In the genomic region with DNA sequence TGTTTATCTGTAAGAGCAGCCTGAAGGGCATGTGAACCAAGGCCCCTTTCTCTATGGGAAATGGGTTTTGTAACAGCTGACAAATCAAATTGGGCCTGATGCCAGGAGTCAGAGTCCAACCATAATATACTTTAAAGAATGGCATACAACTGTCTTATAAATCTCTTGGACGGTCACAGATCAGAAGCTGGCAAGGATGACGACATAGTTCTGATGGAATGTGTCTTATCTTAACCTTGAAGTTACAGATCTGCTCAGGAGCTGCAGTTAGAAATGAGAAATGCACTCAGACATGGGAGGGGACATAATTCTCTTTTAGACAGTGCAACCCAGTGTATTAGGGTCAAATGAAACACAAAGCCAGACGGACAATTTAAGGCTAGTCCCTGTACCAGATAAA, we compare ENCODE assay signal across 10 mouse cellular contexts. TPM values are rescaled to one million over a fixed set of nuclear protein-coding genes. Genes with fewer than 3 reads are reported as not detected.
DNase-seq lines count a peak whose midpoint lies in the region; ATAC-seq and TF ChIP-seq lines count a peak whose summit lies in the region.
"Had no signal": no experiment of that assay in that cellular context is flagged by ENCODE, and none has a peak within 500 bp of the region (broad histone marks: within the 10 kb centered on the region; RNA-seq: fewer than 3 reads in every experiment).

No protein-coding gene starts in this region.

- H3K27me3 ChIP-seq in lung, embryonic 14.5 days (ENCODE audit: insufficient read depth, low read length), result no peaks in the 10 kb centered on the region
- H3K27me3 ChIP-seq in heart, embryonic 14.5 days (ENCODE audit: control insufficient read depth, insufficient read depth, low read length), result no peaks in the 10 kb centered on the region
- H3K27me3 ChIP-seq in forebrain, embryonic 16.5 days (replicated peaks; ENCODE audit: control insufficient read depth, insufficient read depth, low read length), result no peaks in the 10 kb centered on the region

- TF ChIP-seq POLR2A in lung, adult 2 months (IDR thresholded peaks at IDR 0.05; ENCODE audit: borderline replicate concordance, extremely low read depth, low read depth, low read length), result no peak

- H3K4me1 ChIP-seq in lung, embryonic 14.5 days (ENCODE audit: insufficient read depth), result peaks cover 7% of the 10 kb centered on the region; the same call in 1 of the 2 replicates
- peaks cover 10% of the 10 kb centered on the region for H3K4me1 ChIP-seq in lung, adult 2 months (ENCODE audit: control insufficient read depth, insufficient read depth, low read length)
- H3K4me1 ChIP-seq in heart, embryonic 14.5 days (ENCODE audit: control insufficient read depth in 2 of 2, insufficient read depth in 2 of 2, low read length in 2 of 2), result peaks cover 5 to 27% of the 10 kb centered on the region in 2 experiments
- peaks cover 7% of the 10 kb centered on the region for H3K4me1 ChIP-seq in forebrain, embryonic 16.5 days (replicated peaks; ENCODE audit: control insufficient read depth, insufficient read depth, low read length)

- 0 out of 2 replicates have a peak, but pooled peaks cover 7% of the 10 kb centered on the region for H3K36me3 ChIP-seq in lung, embryonic 14.5 days (ENCODE audit: insufficient read depth)
- H3K36me3 ChIP-seq in heart, embryonic 14.5 days (ENCODE audit: control insufficient read depth, insufficient read depth, low read length), result 0 out of 2 replicates have a peak, but pooled peaks cover 2% of the 10 kb centered on the region
- H3K36me3 ChIP-seq in forebrain, embryonic 16.5 days (ENCODE audit: control insufficient read depth, insufficient read depth), result no peaks in the 10 kb centered on the region

- peak overlapping the region; percentile 56; the same call in 1 of the 2 replicates for H3K27ac ChIP-seq in lung, embryonic 14.5 days (ENCODE audit: low read depth)
- H3K27ac ChIP-seq in heart, embryonic 14.5 days (replicated peaks in 1 of 2; ENCODE audit: control insufficient read depth in 1 of 2, insufficient read depth in 1 of 2, low read depth in 2 of 2, low read length in 2 of 2), result peak overlapping the region; percentile 70 to 88
- H3K27ac ChIP-seq in forebrain, embryonic 16.5 days (ENCODE audit: low read length), result no peak overlapping the region

- no peak for TF ChIP-seq CTCF in lung, embryonic 14.5 days (IDR thresholded peaks at IDR 0.05; ENCODE audit: low read depth)
- no peak for TF ChIP-seq CTCF in lung, adult 2 months (IDR thresholded peaks at IDR 0.05; ENCODE audit: insufficient read depth, low read length)

- no peak overlapping the region for H3K9ac ChIP-seq in lung, embryonic 14.5 days
- peak overlapping the region; percentile 42 for H3K9ac ChIP-seq in heart, embryonic 14.5 days (ENCODE audit: low read length)
- no peak overlapping the region for H3K9ac ChIP-seq in forebrain, embryonic 16.5 days (replicated peaks; ENCODE audit: low read depth, low read length)

- peak; percentile 43; the same call in 1 of the 2 replicates for ATAC-seq in lung, embryonic 14.5 days (ENCODE audit: insufficient read depth)
- ATAC-seq in heart, embryonic 14.5 days (ENCODE audit: insufficient number of reproducible peaks, insufficient read depth, low FRiP score, low read depth), result 0 out of 2 replicates have a peak, but pooled peaks have one; percentile 30
- no peak for ATAC-seq in forebrain, embryonic 16.5 days

- no peaks in the 10 kb centered on the region for H3K9me3 ChIP-seq in lung, embryonic 14.5 days (ENCODE audit: low read depth, low read length)
- H3K9me3 ChIP-seq in heart, embryonic 14.5 days (ENCODE audit: control insufficient read depth, low read length), result no peaks in the 10 kb centered on the region
- no peaks in the 10 kb centered on the region for H3K9me3 ChIP-seq in forebrain, embryonic 16.5 days (ENCODE audit: control insufficient read depth, low read length)

- no peak overlapping the region for H3K4me3 ChIP-seq in lung, embryonic 14.5 days (ENCODE audit: low read depth, low read length)
- H3K4me3 ChIP-seq in lung, adult 2 months (replicated peaks; ENCODE audit: extremely low read depth, low read depth, low read length), result no peak overlapping the region
- H3K4me3 ChIP-seq in heart, embryonic 14.5 days (ENCODE audit: control insufficient read depth in 1 of 2, insufficient read depth in 1 of 2, low read depth in 1 of 2, low read length in 2 of 2), result no peak overlapping the region
- H3K4me3 ChIP-seq in forebrain, embryonic 16.5 days (replicated peaks; ENCODE audit: low read length), result no peak overlapping the region

- H3K4me2 ChIP-seq in lung, embryonic 14.5 days, result peak overlapping the region; percentile 0; the same call in 1 of the 2 replicates
- H3K4me2 ChIP-seq in heart, embryonic 14.5 days (ENCODE audit: low read length), result peak overlapping the region; percentile 48
- no peak overlapping the region for H3K4me2 ChIP-seq in forebrain, embryonic 16.5 days (ENCODE audit: low read length)

- peak; percentile 66 for DNase-seq in lung, embryonic 14.5 days
- no peak for DNase-seq in lung, adult 2 months
- DNase-seq in adrenal gland, adult 18-20 months (ENCODE audit: low spot score in 2 of 2), result peak; percentile 28 to 53
- DNase-seq in mesoderm, embryonic 11.5 days (ENCODE audit: low read depth, low spot score), result peak; percentile 40
- DNase-seq in spleen, postnatal 10 days (ENCODE audit: low spot score in 2 of 2), result no peak
- DNase-seq in cerebellum, adult 18-20 months, result no peak
- DNase-seq: cerebellum, adult 2 months had no signal

- 11% methylated on average over 3 of the region's 3 CpGs for WGBS in lung, embryonic 14.5 days
- WGBS in lung, adult 2 months, result 18% methylated on average over 3 of the region's 3 CpGs
- WGBS in heart, embryonic 14.5 days, result 5% methylated on average over 3 of the region's 3 CpGs
- WGBS in forebrain, embryonic 16.5 days, result 58% methylated on average over 3 of the region's 3 CpGs

RNA-seq across cellular contexts. Expression of gene Cbx5, which starts 18.8 kb away (rescaled TPM):
- 144 and 151 TPM in 2 replicates for polyA plus RNA-seq in lung, embryonic 14.5 days (2014; fragmentation: Nextera tagmentation; extraction: Ambion mirVana)
- polyA plus RNA-seq in lung, adult 2 months (2012; rRNA removed), result 12.2 and 20.0 TPM in 2 replicates
- total RNA-seq in adrenal gland, adult 18-20 months (2021), result 10 to 100 TPM; 65.0 to 76.3 TPM
- 105 and 108 TPM in 2 replicates for polyA plus RNA-seq in heart, embryonic 14.5 days (2014; fragmentation: Nextera tagmentation; extraction: Ambion mirVana)
- polyA plus RNA-seq in forebrain, embryonic 16.5 days (2015; fragmentation: Nextera tagmentation; extraction: Ambion mirVana), result 132 and 139 TPM in 2 replicates

RNA-seq across cellular contexts. Expression of gene Hnrnpa1, which starts 19.4 kb away (rescaled TPM):
- 1,022 and 1,035 TPM in 2 replicates for polyA plus RNA-seq in lung, embryonic 14.5 days (2014; fragmentation: Nextera tagmentation; extraction: Ambion mirVana)
- 49.1 and 93.5 TPM in 2 replicates for polyA plus RNA-seq in lung, adult 2 months (2012; rRNA removed)
- 100 to 1,000 TPM; 160 to 179 TPM for total RNA-seq in adrenal gland, adult 18-20 months (2021)
- polyA plus RNA-seq in heart, embryonic 14.5 days (2014; fragmentation: Nextera tagmentation; extraction: Ambion mirVana), result 425 and 457 TPM in 2 replicates
- polyA plus RNA-seq in forebrain, embryonic 16.5 days (2015; fragmentation: Nextera tagmentation; extraction: Ambion mirVana), result 935 and 1,030 TPM in 2 replicates

RNA-seq across cellular contexts. Expression of gene Nfe2, which starts 37.4 kb away (rescaled TPM):
- 3.9 TPM in 2 replicates for polyA plus RNA-seq in lung, embryonic 14.5 days (2014; fragmentation: Nextera tagmentation; extraction: Ambion mirVana)
- polyA plus RNA-seq in lung, adult 2 months (2012; rRNA removed), result 7.7 and 14.1 TPM in 2 replicates
- total RNA-seq in adrenal gland, adult 18-20 months (2021), result under 1 TPM in 1 of 2 experiments, not detected in 1; 0.67 TPM
- 1.8 and 2.2 TPM in 2 replicates for polyA plus RNA-seq in heart, embryonic 14.5 days (2014; fragmentation: Nextera tagmentation; extraction: Ambion mirVana)
- 0.30 and 0.39 TPM in 2 replicates for polyA plus RNA-seq in forebrain, embryonic 16.5 days (2015; fragmentation: Nextera tagmentation; extraction: Ambion mirVana)
- polyA plus RNA-seq: frontal cortex, adult 2 months had no signal

RNA-seq across cellular contexts. Expression of gene Copz1, which starts 51.7 kb away (rescaled TPM):
- 304 and 306 TPM in 2 replicates for polyA plus RNA-seq in lung, embryonic 14.5 days (2014; fragmentation: Nextera tagmentation; extraction: Ambion mirVana)
- 55.1 and 86.2 TPM in 2 replicates for polyA plus RNA-seq in lung, adult 2 months (2012; rRNA removed)
- 100 to 1,000 TPM; 138 to 150 TPM for total RNA-seq in adrenal gland, adult 18-20 months (2021)
- 163 and 172 TPM in 2 replicates for polyA plus RNA-seq in heart, embryonic 14.5 days (2014; fragmentation: Nextera tagmentation; extraction: Ambion mirVana)
- polyA plus RNA-seq in forebrain, embryonic 16.5 days (2015; fragmentation: Nextera tagmentation; extraction: Ambion mirVana), result 221 TPM in 2 replicates

RNA-seq across cellular contexts. Expression of gene Smug1, which starts 53.9 kb away (rescaled TPM):
- 18.0 and 18.1 TPM in 2 replicates for polyA plus RNA-seq in lung, embryonic 14.5 days (2014; fragmentation: Nextera tagmentation; extraction: Ambion mirVana)
- polyA plus RNA-seq in lung, adult 2 months (2012; rRNA removed), result 16.5 and 18.1 TPM in 2 replicates
- total RNA-seq in adrenal gland, adult 18-20 months (2021), result 10 to 100 TPM; 12.5 to 13.2 TPM
- polyA plus RNA-seq in heart, embryonic 14.5 days (2014; fragmentation: Nextera tagmentation; extraction: Ambion mirVana), result 17.8 and 18.6 TPM in 2 replicates
- polyA plus RNA-seq in forebrain, embryonic 16.5 days (2015; fragmentation: Nextera tagmentation; extraction: Ambion mirVana), result 28.0 and 29.2 TPM in 2 replicates

Comparison
In these comparisons a context has a peak if more than half of its experiments do, and no peak if none do; other contexts are left out.
1. DNase-seq: peak in lung, embryonic 14.5 days (single experiment), adrenal gland, adult 18-20 months (2 of 2) and mesoderm, embryonic 11.5 days (single experiment); none in lung, adult 2 months (single experiment), spleen, postnatal 10 days (0 of 2) and cerebellum, adult 18-20 months (0 of 2).